Mouse (Mus musculus): ENCODE measurements around the gene Amer3.

GRCm38 (mm10) chr1:34613801-34614200 is 34.3 kb downstream of the Amer3 start:
- TF ChIP-seq CTCF (IDR thresholded peaks at IDR 0.05; ENCODE audit: low read depth) (no peak), EP300 (IDR thresholded peaks at IDR 0.05; ENCODE audit: low read depth) (no peak)

All from heart, postnatal 0 days (tissue).